Mouse (Mus musculus): ENCODE results near the gene Usp28. TPM values are rescaled to one million over a fixed set of nuclear protein-coding genes. Genes with fewer than 3 reads are reported as not detected.
A peak's percentile ranks its signal among the peaks of the same experiment; 100 is the strongest.

Usp28 gene
- total RNA-seq (2014; rRNA removed) (6.1 and 8.0 TPM in 2 replicates), polyA plus RNA-seq (2012; rRNA removed) (6.4 and 8.2 TPM in 2 replicates)

DNA sequence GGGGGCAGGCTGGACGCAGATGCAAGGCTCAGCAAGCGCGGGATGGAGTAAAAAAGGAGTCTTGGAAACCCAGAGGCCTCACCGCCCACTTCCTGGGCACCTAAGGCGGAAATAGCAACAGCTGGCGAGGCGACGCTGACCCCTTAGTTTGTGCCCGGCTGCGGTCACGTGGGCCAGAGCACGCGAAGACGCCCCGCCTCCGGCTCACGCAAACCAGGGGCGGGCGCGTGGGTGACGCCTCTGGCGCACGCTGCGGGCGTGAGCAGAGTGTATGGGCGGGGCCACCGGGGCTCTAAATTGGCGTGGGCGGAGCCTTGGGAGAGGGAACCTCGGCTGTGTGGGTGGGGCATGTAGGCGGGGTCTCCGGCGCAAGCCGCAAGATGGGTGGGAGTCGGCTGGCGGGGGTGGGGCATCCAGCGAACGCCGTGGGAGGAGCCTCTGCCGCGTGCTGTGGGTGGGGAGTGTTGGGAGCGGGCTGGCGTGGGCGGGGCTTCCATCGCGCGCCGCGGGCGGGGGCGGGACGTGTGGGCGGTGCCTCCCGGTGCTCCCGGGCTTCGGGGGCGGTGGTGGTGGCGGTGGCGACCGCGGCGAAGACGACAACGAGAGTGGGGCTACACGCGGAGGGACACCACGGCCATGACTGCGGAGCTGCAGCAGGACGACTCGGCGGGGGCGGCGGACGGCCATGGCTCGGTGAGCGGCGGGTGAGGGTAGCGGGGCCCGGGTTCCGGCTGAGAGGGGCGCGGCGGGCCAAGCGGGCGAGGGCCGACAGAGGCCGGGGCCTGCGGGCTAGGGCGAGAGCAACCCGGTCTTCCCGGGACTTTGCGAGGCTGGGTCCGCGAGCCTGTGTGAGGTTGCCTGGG, at the start of gene Usp28:
Usp28 (plus strand) TSS at position 531 of the 863 bp plus-strand sequence.
- TF ChIP-seq POLR2A (IDR thresholded peaks at IDR 0.05; ENCODE audit: extremely low read depth, insufficient read depth, low read length) (peak; percentile 71; the same call in 1 of the 2 replicates), CTCF (IDR thresholded peaks at IDR 0.05; ENCODE audit: low read depth, low read length) (no peak)
- H3K27ac ChIP-seq (replicated peaks; ENCODE audit: insufficient read depth, low read depth, low read length) = peak within 1 kb of the TSS; percentile 80
- DNase-seq (ENCODE audit: extremely low read depth, low read depth, low spot score) = peak; percentile 90
- H3K4me1 ChIP-seq (ENCODE audit: control insufficient read depth, insufficient read depth, low read length) = no peaks in the 10 kb centered on the region
- H3K79me2 ChIP-seq (ENCODE audit: control insufficient read depth, insufficient read depth, low read length) = peaks cover 15% of the 10 kb centered on the region
- under 1% methylated on average over 89 of the region's 94 CpGs for WGBS
- no peaks in the 10 kb centered on the region for H3K36me3 ChIP-seq (ENCODE audit: control insufficient read depth, insufficient read depth, low read length)
- no peaks in the 10 kb centered on the region for H3K27me3 ChIP-seq (ENCODE audit: control insufficient read depth, insufficient read depth, low read length)
- H3K9ac ChIP-seq (ENCODE audit: low read depth, low read length) = peak within 1 kb of the TSS; percentile 98
- peak within 1 kb of the TSS; percentile 97 for H3K4me3 ChIP-seq (ENCODE audit: insufficient read depth, low read depth, low read length)

DNA sequence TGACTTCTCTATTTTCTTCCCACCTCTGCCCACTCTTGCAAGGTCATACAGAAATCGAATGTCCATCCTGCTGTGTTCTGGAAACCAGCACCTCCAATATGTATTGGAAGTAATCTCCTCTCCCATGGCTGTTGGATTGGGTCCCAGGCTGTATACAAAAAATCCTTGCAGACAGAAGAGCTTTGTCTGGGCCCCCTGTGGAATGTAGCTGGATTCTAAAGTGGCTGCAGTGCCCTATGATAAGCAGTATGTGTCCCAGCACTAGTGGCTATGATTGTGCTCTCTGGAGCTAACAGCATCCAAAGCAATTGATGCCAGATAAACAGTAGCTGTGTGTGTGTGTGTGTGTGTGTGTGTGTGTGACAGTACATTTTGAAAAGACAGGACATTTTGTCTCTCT, 42.8 kb upstream of the Usp28 start:
- whole genome bisulfite sequencing = 58% methylated on average over 1 of the region's 1 CpGs
- Histone ChIP-seq H3K4me1 (ENCODE audit: control insufficient read depth, insufficient read depth, low read length) (no peaks in the 10 kb centered on the region), H3K79me2 (ENCODE audit: control insufficient read depth, insufficient read depth, low read length) (no peaks in the 10 kb centered on the region), H3K36me3 (ENCODE audit: control insufficient read depth, insufficient read depth, low read length) (no peaks in the 10 kb centered on the region), H3K27ac (replicated peaks; ENCODE audit: insufficient read depth, low read depth, low read length) (no peak overlapping the region), H3K4me3 (ENCODE audit: insufficient read depth, low read depth, low read length) (no peak overlapping the region), H3K27me3 (ENCODE audit: control insufficient read depth, insufficient read depth, low read length) (no peaks in the 10 kb centered on the region), H3K9ac (ENCODE audit: low read depth, low read length) (no peak overlapping the region)
- no peak for DNase-seq (ENCODE audit: extremely low read depth, low read depth, low spot score)
- TF ChIP-seq CTCF (IDR thresholded peaks at IDR 0.05; ENCODE audit: low read depth, low read length) (no peak), POLR2A (IDR thresholded peaks at IDR 0.05; ENCODE audit: extremely low read depth, insufficient read depth, low read length) (no peak)

DNA sequence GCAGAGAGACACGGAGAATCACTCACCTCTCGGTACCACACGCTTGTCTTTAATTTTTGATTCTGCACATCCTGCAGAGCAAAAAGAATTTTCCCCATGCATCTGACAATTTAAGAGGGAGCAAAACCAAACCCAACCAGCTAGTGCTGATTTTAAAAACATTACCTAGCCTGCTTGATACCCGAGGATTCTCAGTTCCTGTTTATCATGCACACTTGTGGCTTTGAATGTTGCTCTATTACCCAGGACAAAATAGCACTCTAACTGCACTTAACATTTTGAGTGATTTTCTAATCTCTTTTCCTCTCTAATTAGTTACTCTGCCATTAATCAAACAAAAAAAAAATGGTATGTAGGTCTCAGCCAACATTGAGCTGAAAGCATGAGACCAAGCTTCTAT, 37.6 kb upstream of the Usp28 start:
- Histone ChIP-seq H3K27me3 (ENCODE audit: control insufficient read depth, insufficient read depth, low read length) (no peaks in the 10 kb centered on the region), H3K4me1 (ENCODE audit: control insufficient read depth, insufficient read depth, low read length) (no peaks in the 10 kb centered on the region), H3K9ac (ENCODE audit: low read depth, low read length) (no peak overlapping the region), H3K79me2 (ENCODE audit: control insufficient read depth, insufficient read depth, low read length) (no peaks in the 10 kb centered on the region), H3K27ac (replicated peaks; ENCODE audit: insufficient read depth, low read depth, low read length) (no peak overlapping the region), H3K36me3 (ENCODE audit: control insufficient read depth, insufficient read depth, low read length) (no peaks in the 10 kb centered on the region), H3K4me3 (ENCODE audit: insufficient read depth, low read depth, low read length) (no peak overlapping the region)
- TF ChIP-seq CTCF (IDR thresholded peaks at IDR 0.05; ENCODE audit: low read depth, low read length) (no peak), POLR2A (IDR thresholded peaks at IDR 0.05; ENCODE audit: extremely low read depth, insufficient read depth, low read length) (no peak)
- 82% methylated on average over 4 of the region's 4 CpGs for WGBS
- DNase-seq (ENCODE audit: extremely low read depth, low read depth, low spot score) = no peak

DNA sequence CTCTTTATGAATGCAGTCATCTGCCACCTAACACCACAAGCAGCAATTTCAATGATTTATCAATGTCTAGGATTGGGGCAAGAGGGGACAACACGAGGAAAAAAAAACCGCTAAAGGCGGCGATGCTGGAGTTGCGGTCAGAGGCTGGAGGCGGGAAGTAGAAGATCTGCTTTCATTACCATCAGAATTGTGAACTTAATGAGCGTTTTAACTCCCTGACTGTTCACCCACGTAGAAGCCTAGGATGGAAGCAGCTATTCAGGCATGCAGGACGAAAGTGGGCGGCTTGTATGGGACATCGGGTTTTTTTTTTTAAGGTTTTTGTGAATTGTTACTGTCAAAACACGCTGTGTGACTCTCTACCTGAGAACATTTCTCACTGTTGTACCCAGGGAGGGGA, 23.9 kb upstream of the Usp28 start:
- no peaks in the 10 kb centered on the region for H3K4me1 ChIP-seq (ENCODE audit: control insufficient read depth, insufficient read depth, low read length)
- 50% methylated on average over 12 of the region's 12 CpGs for WGBS
- no peak for DNase-seq (ENCODE audit: extremely low read depth, low read depth, low spot score)
- H3K36me3 ChIP-seq (ENCODE audit: control insufficient read depth, insufficient read depth, low read length) = no peaks in the 10 kb centered on the region
- H3K9ac ChIP-seq (ENCODE audit: low read depth, low read length) = no peak overlapping the region
- H3K27ac ChIP-seq (replicated peaks; ENCODE audit: insufficient read depth, low read depth, low read length) = no peak overlapping the region
- no peak overlapping the region for H3K4me3 ChIP-seq (ENCODE audit: insufficient read depth, low read depth, low read length)
- H3K79me2 ChIP-seq (ENCODE audit: control insufficient read depth, insufficient read depth, low read length) = no peaks in the 10 kb centered on the region
- TF ChIP-seq CTCF (IDR thresholded peaks at IDR 0.05; ENCODE audit: low read depth, low read length) = no peak
- no peak for TF ChIP-seq POLR2A (IDR thresholded peaks at IDR 0.05; ENCODE audit: extremely low read depth, insufficient read depth, low read length)
- H3K27me3 ChIP-seq (ENCODE audit: control insufficient read depth, insufficient read depth, low read length) = peaks cover 4% of the 10 kb centered on the region; the same call in 1 of the 2 replicates

DNA sequence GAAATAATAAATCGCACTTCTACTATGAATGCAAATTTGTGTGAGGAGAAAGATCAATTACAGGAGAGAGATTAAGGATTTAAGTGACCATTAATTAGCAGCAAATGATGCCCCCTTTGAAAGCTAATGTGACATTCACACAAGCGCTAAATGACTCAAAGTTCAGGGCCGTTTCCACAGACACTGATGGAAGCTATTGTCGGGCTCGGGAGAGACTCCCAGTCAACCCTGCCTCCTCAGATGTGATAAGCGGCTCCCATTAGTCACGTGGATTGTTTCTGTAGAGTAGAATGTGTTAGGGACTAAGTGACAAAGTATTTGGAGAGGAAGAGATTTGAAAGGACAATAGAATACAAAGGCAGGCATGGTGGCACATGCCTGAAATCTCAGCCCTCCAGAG, 23.0 kb upstream of the Usp28 start:
- no peak overlapping the region for H3K4me3 ChIP-seq (ENCODE audit: insufficient read depth, low read depth, low read length)
- H3K79me2 ChIP-seq (ENCODE audit: control insufficient read depth, insufficient read depth, low read length) = no peaks in the 10 kb centered on the region
- no peak for DNase-seq (ENCODE audit: extremely low read depth, low read depth, low spot score)
- TF ChIP-seq CTCF (IDR thresholded peaks at IDR 0.05; ENCODE audit: low read depth, low read length) (no peak), POLR2A (IDR thresholded peaks at IDR 0.05; ENCODE audit: extremely low read depth, insufficient read depth, low read length) (no peak)
- H3K4me1 ChIP-seq (ENCODE audit: control insufficient read depth, insufficient read depth, low read length) = no peaks in the 10 kb centered on the region
- H3K36me3 ChIP-seq (ENCODE audit: control insufficient read depth, insufficient read depth, low read length) = no peaks in the 10 kb centered on the region
- WGBS = 36% methylated on average over 7 of the region's 7 CpGs
- H3K9ac ChIP-seq (ENCODE audit: low read depth, low read length) = no peak overlapping the region
- H3K27me3 ChIP-seq (ENCODE audit: control insufficient read depth, insufficient read depth, low read length) = peaks cover 4% of the 10 kb centered on the region; the same call in 1 of the 2 replicates
- no peak overlapping the region for H3K27ac ChIP-seq (replicated peaks; ENCODE audit: insufficient read depth, low read depth, low read length)

DNA sequence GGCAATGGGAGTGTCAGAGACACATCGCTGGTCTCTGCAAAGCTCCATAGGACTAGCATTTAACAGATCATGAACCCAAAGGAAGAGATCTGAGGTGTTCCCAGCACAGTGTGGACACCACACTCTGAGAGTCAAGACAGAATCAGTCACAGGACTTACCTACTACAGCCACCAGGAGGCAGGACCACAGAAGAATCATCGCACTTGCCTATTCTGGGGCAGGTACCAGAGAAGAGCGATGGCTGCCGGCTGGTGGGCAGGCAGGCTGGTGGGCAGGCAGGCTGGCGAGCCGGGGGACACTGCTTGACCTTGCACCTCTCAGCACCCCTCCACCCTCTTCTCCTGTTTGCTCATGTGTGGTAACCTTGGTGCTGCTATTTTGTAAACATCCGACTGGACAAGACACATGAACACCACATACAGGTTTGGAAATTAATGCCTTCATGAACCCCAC, 20.6 kb upstream of the Usp28 start, which contains the start of gene Htr3b:
Htr3b (minus strand) TSS at position 404 of the 454 bp plus-strand sequence.
- 46% methylated on average over 7 of the region's 7 CpGs for whole genome bisulfite sequencing
- Histone ChIP-seq H3K4me1 (ENCODE audit: control insufficient read depth, insufficient read depth, low read length) (no peaks in the 10 kb centered on the region), H3K79me2 (ENCODE audit: control insufficient read depth, insufficient read depth, low read length) (no peaks in the 10 kb centered on the region), H3K4me3 (ENCODE audit: insufficient read depth, low read depth, low read length) (no peak within 1 kb of the TSS), H3K27me3 (ENCODE audit: control insufficient read depth, insufficient read depth, low read length) (peaks cover 4% of the 10 kb centered on the region; the same call in 1 of the 2 replicates), H3K27ac (replicated peaks; ENCODE audit: insufficient read depth, low read depth, low read length) (no peak within 1 kb of the TSS), H3K36me3 (ENCODE audit: control insufficient read depth, insufficient read depth, low read length) (no peaks in the 10 kb centered on the region), H3K9ac (ENCODE audit: low read depth, low read length) (no peak within 1 kb of the TSS)
- no peak for DNase-seq (ENCODE audit: extremely low read depth, low read depth, low spot score)
- TF ChIP-seq CTCF (IDR thresholded peaks at IDR 0.05; ENCODE audit: low read depth, low read length) (peak; percentile 25; the same call in 1 of the 2 replicates), POLR2A (IDR thresholded peaks at IDR 0.05; ENCODE audit: extremely low read depth, insufficient read depth, low read length) (no peak)
